Mouse (Mus musculus) heart, embryonic 12.5 days (tissue): ENCODE results near the gene Lcmt2. TPM values are rescaled to one million over a fixed set of nuclear protein-coding genes. Genes with fewer than 3 reads are reported as not detected.

Experiments
- ATAC-seq: fragments of 200-750 bp; cut with Nextera tagmentation; 2 replicates; pipeline ENCODE4 v1.8.0; 2017; ENCODE audit warnings: moderate TSS enrichment, moderate library complexity; ENCODE audit not compliant: insufficient number of reproducible peaks, low FRiP score
- H3K27ac ChIP-seq: fragments of 300-500 bp; sonication (generic); 2 replicates; pipeline ENCODE4 v1.5.1; 2016; ENCODE audit warnings: mild to moderate bottlenecking, moderate library complexity; ENCODE audit not compliant: poor library complexity, severe bottlenecking
- H3K27me3 ChIP-seq: fragments of 300-500 bp; sonication (generic); replicated peaks from 2 replicates; pipeline ENCODE4 v1.6.1; 2016; ENCODE audit warnings: mild to moderate bottlenecking, moderate library complexity
- H3K36me3 ChIP-seq: fragments of 300-500 bp; sonication (generic); 2 replicates; pipeline ENCODE4 v1.6.1; 2016; ENCODE audit warnings: mild to moderate bottlenecking, moderate library complexity
- H3K4me1 ChIP-seq: fragments of 300-500 bp; sonication (generic); replicated peaks from 2 replicates; pipeline ENCODE4 v1.6.1; 2016; ENCODE audit warnings: mild to moderate bottlenecking
- H3K4me2 ChIP-seq: fragments of 300-500 bp; sonication (generic); 2 replicates; pipeline ENCODE4 v1.6.1; 2016; ENCODE audit warnings: mild to moderate bottlenecking, moderate library complexity
- H3K4me3 ChIP-seq: fragments of 300-500 bp; sonication (generic); 2 replicates; pipeline ENCODE4 v1.5.1; 2016; ENCODE audit warnings: mild to moderate bottlenecking
- H3K9ac ChIP-seq: fragments of 300-500 bp; sonication (generic); 2 replicates; pipeline ENCODE4 v1.6.1; 2016; ENCODE audit warnings: mild to moderate bottlenecking, moderate library complexity
- H3K9me3 ChIP-seq: fragments of 300-500 bp; sonication (generic); replicated peaks from 2 replicates; pipeline ENCODE4 v1.6.1; 2016; ENCODE audit warnings: mild to moderate bottlenecking, moderate library complexity
- WGBS: fragments of 180-500 bp; shearing (Covaris S2); methylation state at CpG from one replicate; pipeline ENCODE4 v1.1.7; 2016; 5-methylcytosine and 5-hydroxymethylcytosine counted together
- polyA plus RNA-seq: library from polyadenylated mRNA; unstranded; fragments of >200 nt; fragmentation: Nextera tagmentation; extraction: Ambion mirVana; gene quantifications from 2 replicates; pipeline ENCODE4 v1.2.1, GENCODE M21; 2016

The Lcmt2 gene
- polyA plus RNA-seq, 1 experiment from 2014 or later = 15.1 TPM

- H3K27me3 ChIP-seq = 0 out of 2 replicates have a peak, but pooled peaks cover 4% of the 10 kb centered on the region
- H3K9me3 ChIP-seq = no peaks in the 10 kb centered on the region
- H3K27ac ChIP-seq = no peak within 1 kb of the TSS
- 77% methylated on average over 4 of the region's 4 CpGs for WGBS
- H3K4me1 ChIP-seq = peaks cover 4% of the 10 kb centered on the region; the same call in 1 of the 2 replicates
- H3K4me2 ChIP-seq = no peak within 1 kb of the TSS
- H3K4me3 ChIP-seq = no peak within 1 kb of the TSS
- no peaks in the 10 kb centered on the region for H3K36me3 ChIP-seq
- no peak for ATAC-seq
- no peak within 1 kb of the TSS for H3K9ac ChIP-seq
These were observed 30.8 kb downstream of the Lcmt2 start, which contains the start of gene Tgm7 for GRCm38 (mm10) chr2:121109695-121110094. Tgm7 (minus strand) TSS chr2:121109795.

GRCm38 (mm10) chr2:121105940-121106339, 34.5 kb downstream of the Lcmt2 start:
- no peaks in the 10 kb centered on the region for H3K36me3 ChIP-seq
- no peaks in the 10 kb centered on the region for H3K27me3 ChIP-seq
- no peak overlapping the region for H3K27ac ChIP-seq
- H3K4me1 ChIP-seq = peaks cover 4% of the 10 kb centered on the region; the same call in 1 of the 2 replicates
- no peak overlapping the region for H3K9ac ChIP-seq
- H3K4me3 ChIP-seq = no peak overlapping the region
- ATAC-seq = no peak
- H3K4me2 ChIP-seq = no peak overlapping the region
- no peaks in the 10 kb centered on the region for H3K9me3 ChIP-seq

GRCm38 (mm10) chr2:121102051-121102450, 38.4 kb downstream of the Lcmt2 start:
- WGBS = 22% methylated on average over 9 of the region's 9 CpGs
- no peak for ATAC-seq
- Histone ChIP-seq H3K4me2 (no peak overlapping the region), H3K4me1 (no peaks in the 10 kb centered on the region), H3K4me3 (no peak overlapping the region), H3K9ac (no peak overlapping the region), H3K27ac (no peak overlapping the region), H3K36me3 (no peaks in the 10 kb centered on the region), H3K27me3 (no peaks in the 10 kb centered on the region), H3K9me3 (no peaks in the 10 kb centered on the region)

- no peak overlapping the region for H3K9ac ChIP-seq
- no peaks in the 10 kb centered on the region for H3K9me3 ChIP-seq
- no peak overlapping the region for H3K4me2 ChIP-seq
- H3K36me3 ChIP-seq = no peaks in the 10 kb centered on the region
- H3K4me1 ChIP-seq = no peaks in the 10 kb centered on the region; the same call in 1 of the 2 replicates
- H3K4me3 ChIP-seq = no peak overlapping the region
- WGBS = 69% methylated on average over 4 of the region's 4 CpGs
- H3K27me3 ChIP-seq = no peaks in the 10 kb centered on the region; the same call in 1 of the 2 replicates
- ATAC-seq = no peak
- no peak overlapping the region for H3K27ac ChIP-seq
These were observed 50.7 kb downstream of the Lcmt2 start for GRCm38 (mm10) chr2:121089751-121090150.

GRCm38 (mm10) chr2:121088507-121088906, 51.9 kb downstream of the Lcmt2 start:
- Histone ChIP-seq H3K27me3 (peaks cover 8% of the 10 kb centered on the region; the same call in 1 of the 2 replicates), H3K4me2 (no peak overlapping the region), H3K4me3 (no peak overlapping the region), H3K4me1 (no peaks in the 10 kb centered on the region; the same call in 1 of the 2 replicates), H3K9me3 (no peaks in the 10 kb centered on the region), H3K9ac (no peak overlapping the region), H3K36me3 (no peaks in the 10 kb centered on the region), H3K27ac (no peak overlapping the region)
- 88% methylated on average over 3 of the region's 3 CpGs for WGBS
- ATAC-seq = no peak

GRCm38 (mm10) chr2:121085480-121086185, 54.8 kb downstream of the Lcmt2 start, which contains the start of gene Tgm5:
Tgm5 (minus strand) TSS chr2:121085841.
- Histone ChIP-seq H3K36me3 (no peaks in the 10 kb centered on the region), H3K27me3 (0 out of 2 replicates have a peak, but pooled peaks cover 8% of the 10 kb centered on the region), H3K9ac (no peak within 1 kb of the TSS), H3K27ac (no peak within 1 kb of the TSS), H3K4me3 (no peak within 1 kb of the TSS), H3K4me2 (no peak within 1 kb of the TSS; the same call in 1 of the 2 replicates), H3K4me1 (no peaks in the 10 kb centered on the region; the same call in 1 of the 2 replicates), H3K9me3 (no peaks in the 10 kb centered on the region)
- 36% methylated on average over 6 of the region's 6 CpGs for WGBS
- ATAC-seq = no peak

- Histone ChIP-seq H3K9me3 (no peaks in the 10 kb centered on the region), H3K4me3 (no peak overlapping the region), H3K27ac (no peak overlapping the region), H3K36me3 (no peaks in the 10 kb centered on the region), H3K4me2 (no peak overlapping the region), H3K9ac (no peak overlapping the region), H3K4me1 (no peaks in the 10 kb centered on the region; the same call in 1 of the 2 replicates), H3K27me3 (0 out of 2 replicates have a peak, but pooled peaks cover 8% of the 10 kb centered on the region)
- ATAC-seq = no peak
- 80% methylated on average over 1 of the region's 1 CpGs for WGBS
These were observed 57.8 kb downstream of the Lcmt2 start for GRCm38 (mm10) chr2:121082626-121083025.

Other genes with a start within 250 kb of the Lcmt2 start
- 19.6 and 20.9 TPM in 2 replicates for gene Ubr1, start 169.9 kb downstream of the Lcmt2 start, polyA plus RNA-seq
- 2.0 and 2.8 TPM in 2 replicates for gene Tmem62, start 163.6 kb downstream of the Lcmt2 start, polyA plus RNA-seq
- 38.1 and 38.5 TPM in 2 replicates for gene Ccndbp1, start 132.2 kb downstream of the Lcmt2 start, polyA plus RNA-seq
- 17.9 and 18.2 TPM in 2 replicates for gene Epb42, start 103.6 kb downstream of the Lcmt2 start, polyA plus RNA-seq
- not detected in 2 replicates for gene Tgm5, start 54.8 kb downstream of the Lcmt2 start, polyA plus RNA-seq
- not detected in 2 replicates for gene Tgm7, start 30.9 kb downstream of the Lcmt2 start, polyA plus RNA-seq
- gene Adal, start 225 bp downstream of the Lcmt2 start, polyA plus RNA-seq = 13.5 and 13.7 TPM in 2 replicates
- 45.2 and 46.4 TPM in 2 replicates for gene Tubgcp4, start 30.0 kb upstream of the Lcmt2 start, polyA plus RNA-seq
- gene Zscan29, start 30.5 kb upstream of the Lcmt2 start, polyA plus RNA-seq = 6.8 and 7.9 TPM in 2 replicates
- 69.8 and 78.4 TPM in 2 replicates for gene Trp53bp1, start 130.8 kb upstream of the Lcmt2 start, polyA plus RNA-seq
- 4.7 TPM in 2 replicates for gene Map1a, start 148.9 kb upstream of the Lcmt2 start, polyA plus RNA-seq
- 11.2 and 11.6 TPM in 2 replicates for gene Ppip5k1, start 214.7 kb upstream of the Lcmt2 start, polyA plus RNA-seq
- gene Ckmt1, start 217.1 kb upstream of the Lcmt2 start, polyA plus RNA-seq = 0.42 TPM in 1 of 2 replicates, not detected in the other
- not detected in 2 replicates for gene Strc, start 246.5 kb upstream of the Lcmt2 start, polyA plus RNA-seq